Mouse (Mus musculus): ENCODE results near the gene Rfx7.
"Not testable (repeated sequence)": the region's sequence is repeated elsewhere in the genome, so short reads cannot be mapped to it uniquely, and the experiment has no call there.

Rfx7 gene

GRCm38 (mm10) chr9:72639843-72640621 is 108.0 kb downstream of the Rfx7 start:
- peak; percentile 26 to 39 for DNase-seq (ENCODE audit: low spot score in 2 of 2)

- no peak for DNase-seq (ENCODE audit: low spot score in 2 of 2)
Observed at GRCm38 (mm10) chr9:72640642-72641041, 108.6 kb downstream of the Rfx7 start.

GRCm38 (mm10) chr9:72641093-72641680 is 109.1 kb downstream of the Rfx7 start:
- no peak for DNase-seq (ENCODE audit: low spot score in 2 of 2)

- DNase-seq (ENCODE audit: low spot score in 2 of 2) = not testable (repeated sequence)
Observed at GRCm38 (mm10) chr9:72642756-72643447, 110.9 kb downstream of the Rfx7 start.

GRCm38 (mm10) chr9:72643651-72644417 is 111.8 kb downstream of the Rfx7 start:
- no peak for DNase-seq (ENCODE audit: low spot score in 2 of 2)

- no peak for DNase-seq (ENCODE audit: low spot score in 2 of 2)
Observed at GRCm38 (mm10) chr9:72644418-72645110, 112.5 kb downstream of the Rfx7 start.

- DNase-seq (ENCODE audit: low spot score in 2 of 2) = no peak
Observed at GRCm38 (mm10) chr9:72649781-72650180, 117.7 kb downstream of the Rfx7 start.

GRCm38 (mm10) chr9:72652961-72653360 is 120.9 kb downstream of the Rfx7 start:
- no peak for DNase-seq (ENCODE audit: low spot score in 2 of 2)

- DNase-seq (ENCODE audit: low spot score in 2 of 2) = no peak
Observed at GRCm38 (mm10) chr9:72653533-72653932, 121.5 kb downstream of the Rfx7 start.

- no peak for DNase-seq (ENCODE audit: low spot score in 2 of 2)
Observed at GRCm38 (mm10) chr9:72654593-72655242, 122.7 kb downstream of the Rfx7 start.

- no peak for DNase-seq (ENCODE audit: low spot score in 2 of 2)
Observed at GRCm38 (mm10) chr9:72655602-72656001, 123.6 kb downstream of the Rfx7 start.

- no peak for DNase-seq (ENCODE audit: low spot score in 2 of 2)
Observed at GRCm38 (mm10) chr9:72656491-72656890, 124.5 kb downstream of the Rfx7 start.

- DNase-seq (ENCODE audit: low spot score in 2 of 2) = no peak
Observed at GRCm38 (mm10) chr9:72656940-72657339, 124.9 kb downstream of the Rfx7 start.

GRCm38 (mm10) chr9:72657694-72658093 is 125.7 kb downstream of the Rfx7 start:
- DNase-seq (ENCODE audit: low spot score in 2 of 2) = no peak

- no peak for DNase-seq (ENCODE audit: low spot score in 2 of 2)
Observed at GRCm38 (mm10) chr9:72660139-72660538, 128.1 kb downstream of the Rfx7 start.

- DNase-seq (ENCODE audit: low spot score in 2 of 2) = no peak
Observed at GRCm38 (mm10) chr9:72660911-72661310, 128.9 kb downstream of the Rfx7 start.

- DNase-seq (ENCODE audit: low spot score in 2 of 2) = no peak
Observed at GRCm38 (mm10) chr9:72661561-72661894, 129.5 kb downstream of the Rfx7 start.

- DNase-seq (ENCODE audit: low spot score in 2 of 2) = peak; percentile 81 to 89
Observed at GRCm38 (mm10) chr9:72661895-72662661, 130.0 kb downstream of the Rfx7 start, which contains the start of gene Nedd4. Gene Nedd4, plus strand, starts transcription at chr9:72662346.

GRCm38 (mm10) chr9:72662691-72663533 is 130.9 kb downstream of the Rfx7 start:
- DNase-seq (ENCODE audit: low spot score in 2 of 2) = peak; percentile 48 to 54
